9 mouse cellular contexts compared by ENCODE assay signal in the genomic region with DNA sequence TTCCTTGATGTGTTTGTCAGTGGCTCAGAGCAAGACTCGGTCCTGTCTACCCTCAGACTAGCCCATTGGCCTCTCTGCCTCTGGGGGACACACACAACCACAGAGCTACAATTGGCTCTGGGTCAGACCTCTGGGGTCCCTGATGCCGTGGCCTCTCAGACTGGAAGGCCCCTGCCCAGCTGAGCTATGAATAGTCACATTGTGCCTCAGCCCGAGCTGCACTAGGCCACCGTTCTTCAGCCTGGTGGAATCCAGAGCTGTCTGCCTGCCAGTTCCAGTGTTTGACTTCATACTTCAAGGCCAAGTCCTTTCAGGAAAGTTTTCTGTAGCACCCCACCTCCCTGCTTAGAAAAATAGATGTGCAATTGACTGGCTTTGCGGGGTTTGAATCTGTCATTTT.
DNase-seq lines count a peak whose midpoint lies in the region; ATAC-seq and TF ChIP-seq lines count a peak whose summit lies in the region.
"Had no signal": no experiment of that assay in that cellular context is flagged by ENCODE, and none has a peak within 500 bp of the region (broad histone marks: within the 10 kb centered on the region; RNA-seq: fewer than 3 reads in every experiment).

No protein-coding gene starts in this region.

- TF ChIP-seq CTCF in gastrocnemius, adult 2 months (IDR thresholded peaks at IDR 0.05), result no peak

- no peaks in the 10 kb centered on the region for H3K4me1 ChIP-seq in midbrain, embryonic 10.5 days
- H3K4me1 ChIP-seq in midbrain, embryonic 15.5 days, result no peaks in the 10 kb centered on the region
- peaks cover 10% of the 10 kb centered on the region; the same call in 1 of the 2 replicates for H3K4me1 ChIP-seq in hindbrain, embryonic 15.5 days (replicated peaks)
- peaks cover 10% of the 10 kb centered on the region; the same call in 1 of the 2 replicates for H3K4me1 ChIP-seq in neural tube, embryonic 15.5 days

- H3K9me3 ChIP-seq in midbrain, embryonic 10.5 days (replicated peaks), result no peaks in the 10 kb centered on the region
- H3K9me3 ChIP-seq in midbrain, embryonic 15.5 days, result no peaks in the 10 kb centered on the region
- no peaks in the 10 kb centered on the region for H3K9me3 ChIP-seq in hindbrain, embryonic 15.5 days
- H3K9me3 ChIP-seq in neural tube, embryonic 15.5 days (replicated peaks), result no peaks in the 10 kb centered on the region

- intact Hi-C loops in gastrocnemius, adult 2 months (cut with DNase I), result no loop called here

- ATAC-seq in midbrain, embryonic 15.5 days (replicated peaks), result no peak
- peak; percentile 71; the same call in 1 of the 2 replicates for ATAC-seq in hindbrain, embryonic 15.5 days (ENCODE audit: low FRiP score, low read depth)
- ATAC-seq in neural tube, embryonic 15.5 days (ENCODE audit: low FRiP score), result no peak

- DNase-seq in gastrocnemius, adult 2 months, result no peak
- DNase-seq in gastrocnemius, adult 8-10 months (ENCODE audit: low spot score in 2 of 2), result no peak
- no peak for DNase-seq in midbrain, embryonic 10.5 days (ENCODE audit: low spot score)
- no peak for DNase-seq in cerebellum, postnatal 4 days (ENCODE audit: low spot score in 2 of 2)
- DNase-seq in gastrocnemius, postnatal 10 days, result no peak
- DNase-seq: cerebellum, adult 9-11 months had no signal

- no peaks in the 10 kb centered on the region for H3K27me3 ChIP-seq in midbrain, embryonic 10.5 days (ENCODE audit: low read depth, poor library complexity, severe bottlenecking)
- H3K27me3 ChIP-seq in midbrain, embryonic 15.5 days (replicated peaks), result no peaks in the 10 kb centered on the region
- H3K27me3 ChIP-seq in hindbrain, embryonic 15.5 days, result no peaks in the 10 kb centered on the region
- H3K27me3 ChIP-seq in neural tube, embryonic 15.5 days (replicated peaks), result no peaks in the 10 kb centered on the region

- no peaks in the 10 kb centered on the region for H3K36me3 ChIP-seq in midbrain, embryonic 10.5 days
- H3K36me3 ChIP-seq in midbrain, embryonic 15.5 days (replicated peaks), result no peaks in the 10 kb centered on the region
- no peaks in the 10 kb centered on the region for H3K36me3 ChIP-seq in hindbrain, embryonic 15.5 days
- no peaks in the 10 kb centered on the region for H3K36me3 ChIP-seq in neural tube, embryonic 15.5 days

- no peak overlapping the region for H3K4me3 ChIP-seq in gastrocnemius, adult 2 months
- no peak overlapping the region for H3K4me3 ChIP-seq in midbrain, embryonic 10.5 days
- H3K4me3 ChIP-seq in midbrain, embryonic 15.5 days, result no peak overlapping the region
- H3K4me3 ChIP-seq in hindbrain, embryonic 15.5 days, result no peak overlapping the region
- no peak overlapping the region for H3K4me3 ChIP-seq in neural tube, embryonic 15.5 days (replicated peaks)

- no peak overlapping the region for H3K9ac ChIP-seq in midbrain, embryonic 15.5 days
- no peak overlapping the region for H3K9ac ChIP-seq in hindbrain, embryonic 15.5 days
- H3K9ac ChIP-seq in neural tube, embryonic 15.5 days (replicated peaks), result no peak overlapping the region

- no peak overlapping the region for H3K4me2 ChIP-seq in midbrain, embryonic 15.5 days
- no peak overlapping the region for H3K4me2 ChIP-seq in hindbrain, embryonic 15.5 days
- no peak overlapping the region for H3K4me2 ChIP-seq in neural tube, embryonic 15.5 days

- 76% methylated on average over 5 of the region's 5 CpGs for WGBS in midbrain, embryonic 10.5 days
- 57% methylated on average over 5 of the region's 5 CpGs for WGBS in midbrain, embryonic 15.5 days
- WGBS in hindbrain, embryonic 15.5 days, result 51% methylated on average over 5 of the region's 5 CpGs
- WGBS in neural tube, embryonic 15.5 days, result 57% methylated on average over 5 of the region's 5 CpGs

- H3K27ac ChIP-seq in gastrocnemius, adult 2 months, result 0 out of 2 replicates have a peak overlapping the region, but pooled peaks have one; percentile 3
- peak overlapping the region; percentile 35 for H3K27ac ChIP-seq in midbrain, embryonic 10.5 days (replicated peaks)
- H3K27ac ChIP-seq in midbrain, embryonic 15.5 days, result no peak overlapping the region
- H3K27ac ChIP-seq in hindbrain, embryonic 15.5 days (replicated peaks), result peak overlapping the region; percentile 53; the same call in 1 of the 2 replicates
- 0 out of 2 replicates have a peak overlapping the region, but pooled peaks have one; percentile 37 for H3K27ac ChIP-seq in neural tube, embryonic 15.5 days (replicated peaks)
